Mouse (Mus musculus): ENCODE results near the gene Sdf2. TPM values are rescaled to one million over a fixed set of nuclear protein-coding genes. Genes with fewer than 3 reads are reported as not detected.

Gene Sdf2
- polyA plus RNA-seq, 1 experiment from 2014 or later, result 93.1 TPM

Other genes with a start within 250 kb of the Sdf2 start
- gene Dhrs13, start 213.5 kb upstream of the Sdf2 start, polyA plus RNA-seq (2014; fragmentation: Nextera tagmentation; extraction: Ambion mirVana), result 19.1 and 21.7 TPM in 2 replicates
- 59.9 and 61.0 TPM in 2 replicates for gene Flot2, start 207.8 kb upstream of the Sdf2 start, polyA plus RNA-seq (2014; fragmentation: Nextera tagmentation; extraction: Ambion mirVana)
- gene Eral1, start 165.4 kb upstream of the Sdf2 start, polyA plus RNA-seq (2014; fragmentation: Nextera tagmentation; extraction: Ambion mirVana), result 30.9 and 32.4 TPM in 2 replicates
- gene Fam222b, start 151.1 kb upstream of the Sdf2 start, polyA plus RNA-seq (2014; fragmentation: Nextera tagmentation; extraction: Ambion mirVana), result 15.9 and 16.3 TPM in 2 replicates
- gene Traf4, start 80.2 kb upstream of the Sdf2 start, polyA plus RNA-seq (2014; fragmentation: Nextera tagmentation; extraction: Ambion mirVana), result 52.4 and 60.8 TPM in 2 replicates
- 10.8 and 12.6 TPM in 2 replicates for gene Nek8, start 69.1 kb upstream of the Sdf2 start, polyA plus RNA-seq (2014; fragmentation: Nextera tagmentation; extraction: Ambion mirVana)
- gene Tlcd1, start 69.0 kb upstream of the Sdf2 start, polyA plus RNA-seq (2014; fragmentation: Nextera tagmentation; extraction: Ambion mirVana), result 22.2 and 23.8 TPM in 2 replicates
- gene Rpl23a, start 62.2 kb upstream of the Sdf2 start, polyA plus RNA-seq (2014; fragmentation: Nextera tagmentation; extraction: Ambion mirVana), result 1,626 and 1,746 TPM in 2 replicates
- 136 and 156 TPM in 2 replicates for gene Rab34, start 57.3 kb upstream of the Sdf2 start, polyA plus RNA-seq (2014; fragmentation: Nextera tagmentation; extraction: Ambion mirVana)
- 2.4 and 2.7 TPM in 2 replicates for gene Proca1, start 52.4 kb upstream of the Sdf2 start, polyA plus RNA-seq (2014; fragmentation: Nextera tagmentation; extraction: Ambion mirVana)
- 26.6 and 28.7 TPM in 2 replicates for gene Supt6, start 241 bp downstream of the Sdf2 start, polyA plus RNA-seq (2014; fragmentation: Nextera tagmentation; extraction: Ambion mirVana)
- gene 2610507B11Rik, start 16.0 kb downstream of the Sdf2 start, polyA plus RNA-seq (2014; fragmentation: Nextera tagmentation; extraction: Ambion mirVana), result 73.6 and 78.9 TPM in 2 replicates
- 0.11 and 0.31 TPM in 2 replicates for gene BC030499, start 45.1 kb downstream of the Sdf2 start, polyA plus RNA-seq (2014; fragmentation: Nextera tagmentation; extraction: Ambion mirVana)
- 23.8 and 25.3 TPM in 2 replicates for gene Spag5, start 55.8 kb downstream of the Sdf2 start, polyA plus RNA-seq (2014; fragmentation: Nextera tagmentation; extraction: Ambion mirVana)
- 20.4 and 24.1 TPM in 2 replicates for gene Aldoc, start 77.2 kb downstream of the Sdf2 start, polyA plus RNA-seq (2014; fragmentation: Nextera tagmentation; extraction: Ambion mirVana)
- 72.3 and 82.1 TPM in 2 replicates for gene Pigs, start 82.7 kb downstream of the Sdf2 start, polyA plus RNA-seq (2014; fragmentation: Nextera tagmentation; extraction: Ambion mirVana)
- gene Unc119, start 97.7 kb downstream of the Sdf2 start, polyA plus RNA-seq (2014; fragmentation: Nextera tagmentation; extraction: Ambion mirVana), result 39.9 and 46.1 TPM in 2 replicates
- 1.4 and 1.6 TPM in 2 replicates for gene Foxn1, start 140.8 kb downstream of the Sdf2 start, polyA plus RNA-seq (2014; fragmentation: Nextera tagmentation; extraction: Ambion mirVana)
- gene Slc13a2, start 176.5 kb downstream of the Sdf2 start, polyA plus RNA-seq (2014; fragmentation: Nextera tagmentation; extraction: Ambion mirVana), result not detected in 2 replicates
- gene Slc46a1, start 220.0 kb downstream of the Sdf2 start, polyA plus RNA-seq (2014; fragmentation: Nextera tagmentation; extraction: Ambion mirVana), result 12.6 and 14.8 TPM in 2 replicates

Data from embryonic facial prominence, embryonic 14.5 days (tissue).